Mouse (Mus musculus) erythroblast, embryonic 14.5 days (primary cell): ENCODE measurements around the gene Tmprss4. TPM values are rescaled to one million over a fixed set of nuclear protein-coding genes. Genes with fewer than 3 reads are reported as not detected.

Experiments used
- H3K27me3 ChIP-seq: 2 replicates; pipeline ENCODE4 v1.6.1; 2012; ENCODE audit warnings: inconsistent platforms; ENCODE audit not compliant: control insufficient read depth
- H3K36me3 ChIP-seq: 2 replicates; pipeline ENCODE4 v1.6.1; 2012; ENCODE audit warnings: mild to moderate bottlenecking, inconsistent platforms; ENCODE audit not compliant: control insufficient read depth
- H3K4me1 ChIP-seq: 2 replicates; pipeline ENCODE4 v1.6.1; 2012; ENCODE audit warnings: inconsistent platforms; ENCODE audit not compliant: control insufficient read depth
- H3K4me3 ChIP-seq: replicated peaks from 2 replicates; pipeline ENCODE3; 2012; ENCODE audit warnings: moderate library complexity, mild to moderate bottlenecking, inconsistent platforms
- H3K9me3 ChIP-seq: 2 replicates; pipeline ENCODE4 v1.6.1; 2012; ENCODE audit warnings: low read length, inconsistent platforms, mixed read lengths; ENCODE audit not compliant: control insufficient read depth
- GATA1 ChIP-seq: IDR thresholded peaks from 2 replicates; pipeline ENCODE4 v1.6.1; 2012; ENCODE audit warnings: low read length, inconsistent platforms, mixed read lengths
- TAL1 ChIP-seq: IDR thresholded peaks from 3 replicates; pipeline ENCODE4 v1.6.1; 2012; ENCODE audit warnings: low read length, inconsistent platforms, mixed read lengths
- polyA plus RNA-seq: library from polyadenylated mRNA; stranded (reverse); fragments of >175 nt; gene quantifications from 2 replicates; pipeline ENCODE4 v1.2.3, GENCODE M21; 2012

Gene Tmprss4
- polyA plus RNA-seq, 1 experiment = not detected

DNA sequence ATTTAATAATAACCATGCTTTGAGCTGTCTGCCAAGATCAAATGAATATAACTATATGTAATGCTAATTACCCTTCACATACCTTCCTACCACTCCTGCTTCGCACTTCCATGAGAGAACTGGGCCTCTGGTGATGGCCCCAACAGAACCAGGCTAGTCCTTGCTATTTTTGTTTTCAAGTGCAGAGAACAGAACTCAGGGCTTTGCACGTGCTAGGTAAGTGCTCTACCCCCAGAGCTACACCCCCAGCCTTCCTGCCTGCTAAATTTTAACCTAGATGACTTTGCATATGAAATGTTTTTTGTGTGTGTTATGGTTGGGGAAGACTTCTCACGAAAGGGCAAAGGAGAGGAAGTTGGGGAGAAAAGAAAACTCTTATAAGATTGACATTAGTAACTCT is 21.4 kb downstream of the Tmprss4 start:
- no peak for TF ChIP-seq GATA1
- H3K27me3 ChIP-seq = no peaks in the 10 kb centered on the region

DNA sequence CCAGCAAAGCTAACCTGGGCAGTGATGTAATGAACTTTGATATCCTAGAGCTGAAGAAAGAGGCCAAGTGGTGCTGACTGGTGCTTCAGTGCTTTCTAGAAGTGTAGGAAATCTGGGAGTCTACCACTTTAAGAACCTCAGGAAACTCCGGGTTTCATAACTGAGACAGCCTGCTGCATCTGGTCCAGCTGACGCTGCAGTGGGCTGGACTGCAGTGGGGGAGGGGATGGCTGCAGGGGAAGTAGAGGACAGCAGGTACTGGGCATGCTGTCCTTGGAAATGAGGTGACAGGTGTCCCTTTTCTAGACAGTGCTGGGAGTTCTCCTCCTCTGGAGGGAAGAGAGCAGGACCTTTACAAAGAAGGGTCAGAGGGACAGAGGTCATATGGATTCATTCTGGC is 22.1 kb downstream of the Tmprss4 start, which contains the start of gene BC049352:
TSS of gene BC049352 (plus strand) at position 238 of the 400 bp plus-strand sequence.
- Histone ChIP-seq H3K9me3 (no peaks in the 10 kb centered on the region), H3K27me3 (no peaks in the 10 kb centered on the region), H3K4me3 (no peak within 1 kb of the TSS), H3K36me3 (no peaks in the 10 kb centered on the region), H3K4me1 (no peaks in the 10 kb centered on the region)
- TF ChIP-seq GATA1 = no peak
- TF ChIP-seq TAL1 = no peak

More for the DNA sequence above, 21.4 kb downstream of the Tmprss4 start:
- no peaks in the 10 kb centered on the region for H3K4me1 ChIP-seq
- H3K9me3 ChIP-seq = no peaks in the 10 kb centered on the region
- no peak overlapping the region for H3K4me3 ChIP-seq
- no peaks in the 10 kb centered on the region for H3K36me3 ChIP-seq

DNA sequence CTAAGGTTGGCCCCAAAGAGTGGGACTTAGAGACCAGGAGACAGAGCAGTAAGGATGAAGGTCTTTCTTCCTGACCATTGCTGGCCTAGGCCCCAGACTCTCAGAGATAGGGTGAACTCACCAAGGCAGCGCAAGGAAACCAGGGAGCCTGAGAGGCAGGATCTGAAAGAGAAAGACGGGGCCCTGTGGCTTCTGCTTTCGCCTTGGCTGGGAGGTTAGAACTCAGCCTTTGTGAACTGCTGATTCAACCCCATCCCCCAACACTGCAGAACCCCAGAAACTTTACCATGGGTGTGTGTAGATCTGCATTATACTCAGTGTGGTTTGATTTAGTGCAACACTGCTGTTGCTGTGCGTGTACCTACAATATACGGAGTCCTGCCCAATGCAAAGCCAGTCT is 24.6 kb downstream of the Tmprss4 start:
- Histone ChIP-seq H3K9me3 (no peaks in the 10 kb centered on the region), H3K27me3 (no peaks in the 10 kb centered on the region), H3K4me3 (no peak overlapping the region), H3K4me1 (no peaks in the 10 kb centered on the region), H3K36me3 (no peaks in the 10 kb centered on the region)
- TF ChIP-seq GATA1 (no peak), TAL1 (no peak)

DNA sequence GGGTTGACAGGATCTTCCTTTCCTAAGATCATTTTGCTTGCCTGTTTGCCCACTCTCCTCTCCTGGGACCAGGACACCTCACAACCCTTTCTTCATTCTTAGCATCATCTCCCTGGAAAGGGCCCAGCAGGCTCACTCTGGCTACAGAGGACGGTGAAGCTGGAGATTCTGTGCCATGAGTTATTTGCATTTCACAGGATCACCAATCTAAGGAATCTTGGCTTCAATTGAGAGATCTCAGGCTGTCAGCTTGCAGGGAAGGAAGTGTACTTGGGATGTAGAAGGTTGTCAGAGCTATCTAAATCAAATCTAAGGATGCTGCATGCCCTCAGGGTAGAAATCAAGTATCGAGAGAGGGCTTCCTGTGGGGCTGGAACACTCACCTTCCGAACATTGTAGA is 30.4 kb downstream of the Tmprss4 start:
- H3K4me1 ChIP-seq = no peaks in the 10 kb centered on the region
- no peak overlapping the region for H3K4me3 ChIP-seq
- H3K9me3 ChIP-seq = peaks cover 11% of the 10 kb centered on the region
- H3K36me3 ChIP-seq = no peaks in the 10 kb centered on the region
- peaks cover 2% of the 10 kb centered on the region; the same call in 1 of the 2 replicates for H3K27me3 ChIP-seq
- TF ChIP-seq TAL1 = no peak
- no peak for TF ChIP-seq GATA1

DNA sequence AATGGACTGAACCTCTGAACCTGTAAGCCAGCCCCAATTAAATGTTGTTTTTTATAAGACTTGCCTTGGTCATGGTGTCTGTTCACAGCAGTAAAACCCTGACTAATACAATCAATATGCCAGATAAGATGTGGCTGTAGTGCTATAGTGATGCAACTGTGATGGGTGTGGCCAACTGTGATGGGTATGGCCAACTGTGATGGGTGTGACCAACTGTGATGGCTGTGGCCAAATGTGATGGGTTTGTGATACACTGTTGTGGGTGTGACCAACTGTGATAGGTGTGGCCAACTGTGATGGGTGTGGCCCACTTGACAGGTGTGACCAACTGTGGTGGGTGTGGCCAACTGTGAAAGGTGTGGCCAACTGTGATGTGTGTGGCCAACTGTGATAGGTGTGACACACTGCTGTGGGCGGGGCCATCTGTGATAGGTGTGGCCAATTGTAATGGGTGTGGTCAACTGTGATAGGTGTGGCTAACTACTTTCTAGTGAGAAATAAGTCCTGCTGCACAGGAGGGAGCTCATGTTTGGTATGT is 32.8 kb downstream of the Tmprss4 start:
- Histone ChIP-seq H3K4me3 (no peak overlapping the region), H3K36me3 (no peaks in the 10 kb centered on the region)
- no peak for TF ChIP-seq TAL1
- TF ChIP-seq GATA1 = no peak

DNA sequence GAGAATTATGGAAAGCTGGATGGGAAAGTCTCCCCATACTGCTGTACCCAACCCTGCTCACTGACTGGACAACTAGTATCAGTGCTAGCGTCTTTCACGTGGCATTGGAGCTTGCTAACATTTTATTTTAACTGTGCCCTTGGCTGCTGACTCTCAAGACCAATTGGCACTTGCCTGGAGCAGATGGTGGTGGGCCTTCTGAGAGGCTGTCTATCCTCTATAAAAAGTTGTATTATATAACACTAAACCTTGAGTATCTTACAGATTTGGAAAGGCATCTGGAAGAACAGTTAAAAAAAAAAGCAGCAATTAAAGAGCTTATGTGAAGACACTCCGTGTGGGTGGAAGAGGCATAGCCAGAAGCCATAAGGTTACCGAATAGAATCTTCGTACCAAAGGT is 33.7 kb downstream of the Tmprss4 start:
- no peak overlapping the region for H3K4me3 ChIP-seq
- H3K4me1 ChIP-seq = no peaks in the 10 kb centered on the region
- H3K36me3 ChIP-seq = no peaks in the 10 kb centered on the region
- peaks cover 11% of the 10 kb centered on the region for H3K9me3 ChIP-seq
- no peak for TF ChIP-seq TAL1
- TF ChIP-seq GATA1 = no peak
- peaks cover 2% of the 10 kb centered on the region; the same call in 1 of the 2 replicates for H3K27me3 ChIP-seq

More for the DNA sequence above, 32.8 kb downstream of the Tmprss4 start:
- peaks cover 2% of the 10 kb centered on the region; the same call in 1 of the 2 replicates for H3K27me3 ChIP-seq
- peaks cover 11% of the 10 kb centered on the region for H3K9me3 ChIP-seq
- no peaks in the 10 kb centered on the region for H3K4me1 ChIP-seq

DNA sequence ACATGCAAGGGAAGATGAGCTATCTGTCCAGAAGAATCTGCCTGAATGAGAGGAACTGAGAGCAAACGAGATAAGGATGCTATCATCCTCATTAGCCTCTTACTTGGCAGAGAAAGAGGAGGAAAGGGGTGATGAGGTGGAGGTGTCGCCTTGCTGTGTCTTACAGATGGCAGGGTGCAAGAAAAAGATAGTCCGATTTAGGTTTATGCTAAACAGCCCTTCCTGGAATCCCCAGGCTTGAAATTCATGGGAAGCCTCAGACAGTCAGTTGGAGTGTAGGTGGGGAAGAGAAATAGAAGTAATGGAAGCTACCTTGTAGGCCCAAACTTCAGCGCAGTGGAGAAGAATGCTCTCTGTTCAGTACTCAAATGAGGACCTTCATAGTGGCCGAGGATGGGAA is 36.0 kb downstream of the Tmprss4 start:
- H3K4me3 ChIP-seq = no peak overlapping the region
- peaks cover 2% of the 10 kb centered on the region; the same call in 1 of the 2 replicates for H3K27me3 ChIP-seq
- no peak for TF ChIP-seq GATA1
- TF ChIP-seq TAL1 = no peak
- no peaks in the 10 kb centered on the region for H3K36me3 ChIP-seq
- no peaks in the 10 kb centered on the region for H3K4me1 ChIP-seq
- H3K9me3 ChIP-seq = peaks cover 11% of the 10 kb centered on the region

DNA sequence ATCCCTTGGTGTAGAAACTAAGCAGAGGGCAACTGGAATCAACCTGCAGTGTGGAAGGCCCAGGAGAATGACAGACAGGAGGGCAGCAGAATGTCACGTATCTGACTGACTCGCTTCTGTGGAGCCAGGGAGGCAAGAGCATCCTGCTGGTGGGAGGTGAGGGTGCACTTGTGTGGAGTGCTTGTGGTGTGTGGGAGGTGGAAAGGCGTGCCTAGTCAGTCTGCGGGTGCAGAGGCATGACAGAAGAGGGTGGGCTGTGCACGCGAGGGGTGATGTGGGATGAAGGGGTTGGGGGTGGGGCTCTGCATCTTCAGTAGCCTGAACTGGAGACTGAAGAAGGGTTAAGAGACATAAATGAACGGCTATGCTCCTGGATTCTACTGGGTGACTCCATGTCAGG is 50.5 kb downstream of the Tmprss4 start:
- H3K4me1 ChIP-seq = no peaks in the 10 kb centered on the region
- no peaks in the 10 kb centered on the region for H3K27me3 ChIP-seq
- no peak overlapping the region for H3K4me3 ChIP-seq
- H3K36me3 ChIP-seq = no peaks in the 10 kb centered on the region
- H3K9me3 ChIP-seq = no peaks in the 10 kb centered on the region
- TF ChIP-seq TAL1 = no peak
- no peak for TF ChIP-seq GATA1

DNA sequence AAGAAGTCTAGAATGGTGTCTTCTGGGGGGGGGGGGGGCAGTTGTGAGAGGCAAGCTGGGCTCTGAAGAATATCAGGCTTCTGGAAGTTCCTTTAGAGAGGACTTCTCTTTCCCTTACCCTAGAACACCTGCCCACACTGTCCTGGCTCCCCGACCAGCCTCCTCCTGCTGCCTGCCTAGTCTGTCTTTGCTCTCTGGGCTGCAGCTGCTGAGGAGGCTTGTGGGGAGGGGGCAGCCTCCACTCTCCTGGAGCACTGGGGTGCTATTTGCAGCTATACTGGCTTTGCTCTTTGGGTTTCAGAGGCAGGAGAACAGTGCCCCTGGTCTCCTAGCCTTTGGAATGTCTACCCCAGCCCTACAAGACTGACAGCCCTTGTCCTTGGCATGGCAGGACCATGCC is 53.0 kb downstream of the Tmprss4 start:
- no peaks in the 10 kb centered on the region for H3K36me3 ChIP-seq
- no peak overlapping the region for H3K4me3 ChIP-seq
- TF ChIP-seq GATA1 (no peak), TAL1 (no peak)
- H3K9me3 ChIP-seq = no peaks in the 10 kb centered on the region
- H3K27me3 ChIP-seq = peaks cover 5% of the 10 kb centered on the region
- H3K4me1 ChIP-seq = no peaks in the 10 kb centered on the region

DNA sequence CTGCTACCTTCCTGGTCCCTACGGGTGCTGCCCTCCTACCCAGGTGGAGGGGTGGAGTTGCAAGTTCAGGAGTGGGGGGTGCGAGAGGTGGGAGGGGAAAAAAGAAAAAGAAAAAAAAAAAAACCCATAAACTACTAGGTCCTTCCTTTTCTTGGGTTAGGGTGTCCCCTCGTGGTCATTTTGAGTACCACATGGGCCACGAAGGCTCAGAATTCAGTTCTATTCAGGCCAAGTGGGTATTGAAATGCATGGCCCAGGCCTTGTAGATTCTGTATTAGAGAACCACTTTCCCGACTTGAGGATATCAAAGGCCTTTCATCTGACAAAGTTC is 57.7 kb downstream of the Tmprss4 start:
- no peaks in the 10 kb centered on the region for H3K4me1 ChIP-seq
- no peak overlapping the region for H3K4me3 ChIP-seq
- TF ChIP-seq GATA1 (no peak), TAL1 (no peak)
- H3K27me3 ChIP-seq = peaks cover 25% of the 10 kb centered on the region
- H3K9me3 ChIP-seq = no peaks in the 10 kb centered on the region
- H3K36me3 ChIP-seq = no peaks in the 10 kb centered on the region
